Mouse (Mus musculus) embryonic fibroblast, embryonic 13.5 days (primary cell): ENCODE data around the gene Fam163a. TPM values are rescaled to one million over a fixed set of nuclear protein-coding genes. Genes with fewer than 3 reads are reported as not detected.
"Not testable (repeated sequence)": the region's sequence is repeated elsewhere in the genome, so short reads cannot be mapped to it uniquely, and the experiment has no call there.

Experiments
- H3K27ac ChIP-seq: 2 replicates; pipeline ENCODE4 v1.5.1; 2012; ENCODE audit warnings: low read length, control low read depth, inconsistent platforms; ENCODE audit not compliant: insufficient read depth
- H3K4me1 ChIP-seq: 2 replicates; pipeline ENCODE4 v1.6.1; 2011; ENCODE audit warnings: low read length; ENCODE audit not compliant: control insufficient read depth, insufficient read depth
- H3K4me3 ChIP-seq: 2 replicates; pipeline ENCODE4 v1.5.1; 2011; ENCODE audit warnings: mild to moderate bottlenecking, control low read depth, low read length; ENCODE audit not compliant: insufficient read depth
- CTCF ChIP-seq: IDR thresholded peaks from 2 replicates; pipeline ENCODE4 v1.5.1; 2011; ENCODE audit warnings: mild to moderate bottlenecking, control low read depth, low read length, moderate library complexity, borderline replicate concordance; ENCODE audit not compliant: insufficient read depth
- POLR2A ChIP-seq: IDR thresholded peaks from 2 replicates; pipeline ENCODE4 v1.6.1; 2011; ENCODE audit warnings: low read depth, mild to moderate bottlenecking, control low read depth, low read length, moderate library complexity
- polyA plus RNA-seq: library from polyadenylated mRNA; stranded (reverse); fragments of >200 nt; gene quantifications from 2 replicates; pipeline ENCODE4 v1.2.4, GENCODE M21; 2011; ENCODE audit warnings: low read depth; ENCODE audit not compliant: missing spikeins, insufficient read length

Fam163a gene
- not detected in 2 replicates for polyA plus RNA-seq

GRCm38 (mm10) chr1:156204656-156205131, at the start of gene Fam163a:
Gene Fam163a (minus strand): TSS chr1:156205026.
- Histone ChIP-seq H3K27ac (no peak within 1 kb of the TSS), H3K4me1 (no peaks in the 10 kb centered on the region), H3K4me3 (0 out of 2 replicates have a peak within 1 kb of the TSS, but pooled peaks have one; percentile 8)
- TF ChIP-seq CTCF (no peak), POLR2A (no peak)

- not testable (repeated sequence) for H3K27ac ChIP-seq
Measured at GRCm38 (mm10) chr1:156251096-156251495, 46.3 kb upstream of the Fam163a start.

GRCm38 (mm10) chr1:156247893-156248292, 43.1 kb upstream of the Fam163a start:
- Histone ChIP-seq H3K27ac (peak overlapping the region; percentile 87), H3K4me3 (no peak overlapping the region), H3K4me1 (no peaks in the 10 kb centered on the region)
- no peak for TF ChIP-seq POLR2A
- no peak for TF ChIP-seq CTCF

More at GRCm38 (mm10) chr1:156251096-156251495, 46.3 kb upstream of the Fam163a start:
- not testable (repeated sequence) for H3K4me1 ChIP-seq, H3K4me3 ChIP-seq

- H3K4me3 ChIP-seq = no peak overlapping the region
- no peaks in the 10 kb centered on the region for H3K4me1 ChIP-seq
- TF ChIP-seq CTCF = peak; percentile 87
- TF ChIP-seq POLR2A = no peak
- H3K27ac ChIP-seq = no peak overlapping the region
Measured at GRCm38 (mm10) chr1:156241713-156242348, 37.0 kb upstream of the Fam163a start.

GRCm38 (mm10) chr1:156241035-156241434, 36.2 kb upstream of the Fam163a start:
- no peak overlapping the region for H3K4me3 ChIP-seq
- TF ChIP-seq POLR2A (no peak), CTCF (no peak)
- no peak overlapping the region for H3K27ac ChIP-seq
- no peaks in the 10 kb centered on the region for H3K4me1 ChIP-seq

GRCm38 (mm10) chr1:156231122-156231521, 26.3 kb upstream of the Fam163a start:
- no peak overlapping the region for H3K27ac ChIP-seq
- H3K4me3 ChIP-seq = no peak overlapping the region
- no peak for TF ChIP-seq POLR2A
- TF ChIP-seq CTCF = no peak

GRCm38 (mm10) chr1:156230339-156231089, 25.7 kb upstream of the Fam163a start:
- H3K27ac ChIP-seq = no peak overlapping the region
- H3K4me3 ChIP-seq = no peak overlapping the region
- H3K4me1 ChIP-seq = peaks cover 6% of the 10 kb centered on the region; the same call in 1 of the 2 replicates
- no peak for TF ChIP-seq POLR2A
- TF ChIP-seq CTCF = no peak

More at GRCm38 (mm10) chr1:156231122-156231521, 26.3 kb upstream of the Fam163a start:
- H3K4me1 ChIP-seq = peaks cover 6% of the 10 kb centered on the region; the same call in 1 of the 2 replicates

- no peak for TF ChIP-seq POLR2A
- TF ChIP-seq CTCF = peak; percentile 73; the same call in 1 of the 2 replicates
- Histone ChIP-seq H3K4me3 (no peak overlapping the region), H3K27ac (no peak overlapping the region), H3K4me1 (peaks cover 6% of the 10 kb centered on the region; the same call in 1 of the 2 replicates)
Measured at GRCm38 (mm10) chr1:156229448-156229847, 24.6 kb upstream of the Fam163a start.

GRCm38 (mm10) chr1:156228728-156229127, 23.9 kb upstream of the Fam163a start:
- H3K4me3 ChIP-seq = no peak overlapping the region
- peaks cover 6% of the 10 kb centered on the region; the same call in 1 of the 2 replicates for H3K4me1 ChIP-seq
- H3K27ac ChIP-seq = no peak overlapping the region
- TF ChIP-seq CTCF (no peak), POLR2A (no peak)

- TF ChIP-seq POLR2A (no peak), CTCF (no peak)
Measured at GRCm38 (mm10) chr1:156226903-156227302, 22.1 kb upstream of the Fam163a start.

More at GRCm38 (mm10) chr1:156226903-156227302, 22.1 kb upstream of the Fam163a start:
- no peak overlapping the region for H3K27ac ChIP-seq
- no peak overlapping the region for H3K4me3 ChIP-seq
- H3K4me1 ChIP-seq = peaks cover 21% of the 10 kb centered on the region
